Mouse (Mus musculus) 416B (cell line): ENCODE measurements around the gene Klra5.
"Not testable (repeated sequence)": the region's sequence is repeated elsewhere in the genome, so short reads cannot be mapped to it uniquely, and the experiment has no call there.

Experiments
- DNase-seq: peaks from one replicate; pipeline ENCODE4 v3.0.0; 2011; ENCODE audit warnings: low read depth

The Klra5 gene

DNA sequence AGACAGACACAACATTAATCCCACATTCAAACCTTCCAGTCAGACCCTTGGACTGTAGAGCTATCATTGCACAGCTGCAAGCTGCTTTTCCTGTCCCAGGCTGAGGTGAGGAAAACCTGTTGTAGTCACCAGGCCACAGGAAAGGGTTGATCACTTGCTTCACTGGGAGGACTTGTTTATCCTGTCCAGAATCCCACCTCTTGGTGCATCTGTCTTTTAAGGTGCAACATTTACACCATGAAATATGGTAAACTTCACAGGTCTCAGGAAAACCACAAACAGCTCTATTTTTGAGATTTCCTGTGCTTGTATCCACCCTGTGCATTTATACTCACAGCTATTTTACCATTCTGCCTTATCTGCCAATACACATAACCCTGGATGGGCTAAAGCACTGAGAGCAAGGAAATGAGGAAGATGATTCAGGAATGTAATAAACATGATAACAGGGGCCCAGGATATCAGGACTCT is at the start of gene Klra5:
Gene Klra5 (minus strand): TSS at position 175 of the 471 bp plus-strand sequence.
- peak; percentile 90 for DNase-seq

DNA sequence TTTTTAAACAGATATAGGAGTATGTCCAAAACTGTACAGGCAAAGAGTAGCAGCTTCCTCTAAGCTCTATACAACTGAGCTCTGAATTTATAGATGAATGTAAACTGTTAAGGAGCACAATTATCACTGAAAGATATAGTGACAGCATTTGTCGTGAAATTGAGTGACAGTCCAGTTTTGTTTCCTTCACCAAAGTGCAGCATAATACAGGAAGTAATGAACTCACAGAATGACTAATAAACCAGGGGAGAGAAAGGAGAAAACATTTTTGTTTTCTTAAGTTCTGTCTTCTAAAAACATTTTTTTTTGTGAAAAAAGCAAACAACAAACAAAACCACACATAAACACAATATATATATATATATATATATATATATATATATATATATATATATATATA is 454 bp downstream of the Klra5 start:
- DNase-seq = peak; percentile 68

DNA sequence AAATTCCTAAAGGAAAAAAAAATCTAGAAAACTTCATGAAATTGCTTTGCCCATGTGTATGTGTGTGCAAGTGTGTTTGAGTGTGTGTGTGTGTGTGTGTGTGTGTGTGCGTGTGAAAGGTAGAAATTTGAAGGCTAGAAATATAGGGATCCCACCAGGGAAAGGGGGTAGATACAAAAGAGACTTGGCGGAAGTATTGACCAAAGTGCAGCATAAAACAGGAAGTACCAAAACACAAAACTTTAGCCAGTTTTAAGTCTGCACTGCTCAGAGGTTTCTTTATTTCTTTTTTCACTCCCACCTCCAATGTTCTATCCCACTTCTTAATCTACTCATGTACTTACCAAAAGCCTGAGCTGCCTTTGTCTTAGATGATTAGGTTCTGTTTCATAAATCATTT is 34.9 kb downstream of the Klra5 start:
- no peak for DNase-seq

DNA sequence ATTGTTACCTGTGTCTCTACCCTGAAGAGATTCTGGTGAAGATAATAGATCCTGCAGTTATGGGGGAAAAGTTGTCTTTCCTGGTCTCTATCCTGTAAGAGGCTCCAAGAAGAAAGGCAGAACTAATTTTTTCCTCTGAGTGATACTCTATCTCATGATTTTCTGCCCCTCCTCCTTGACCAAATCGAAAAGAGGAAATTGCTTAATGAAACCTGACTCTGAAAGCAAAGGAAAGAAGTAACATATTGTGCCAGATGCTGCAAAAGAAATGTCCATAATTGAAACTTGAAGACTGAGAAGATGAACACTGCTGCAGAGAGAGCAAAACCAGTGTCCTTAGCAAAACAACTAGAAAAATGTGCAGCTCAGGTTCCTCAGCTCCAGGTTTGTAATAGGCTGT is 40.9 kb downstream of the Klra5 start, which contains the start of gene Klra17:
Gene Klra17 (minus strand): TSS at position 124 of the 400 bp plus-strand sequence.
- peak; percentile 74 for DNase-seq

DNA sequence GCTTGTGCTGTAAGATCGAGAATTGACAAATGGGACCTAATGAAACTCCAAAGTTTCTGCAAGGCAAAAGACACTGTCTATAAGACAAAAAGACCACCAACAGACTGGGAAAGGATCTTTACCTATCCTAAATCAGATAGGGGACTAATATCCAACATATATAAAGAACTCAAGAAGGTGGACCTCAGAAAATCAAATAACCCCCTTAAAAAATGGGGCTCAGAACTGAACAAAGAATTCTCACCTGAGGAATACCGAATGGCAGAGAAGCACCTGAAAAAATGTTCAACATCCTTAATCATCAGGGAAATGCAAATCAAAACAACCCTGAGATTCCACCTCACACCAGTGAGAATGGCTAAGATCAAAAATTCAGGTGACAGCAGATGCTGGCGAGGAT is 55.1 kb downstream of the Klra5 start, which contains the start of gene Gm17631:
Gene Gm17631 (plus strand): TSS at position 301 of the 400 bp plus-strand sequence.
- not testable (repeated sequence) for DNase-seq
